Mouse (Mus musculus) liver, adult 2 months (tissue): ENCODE results near the gene Htr6. TPM values are rescaled to one million over a fixed set of nuclear protein-coding genes. Genes with fewer than 3 reads are reported as not detected.
A peak's percentile ranks its signal among the peaks of the same experiment; 100 is the strongest.

ENCODE experiments used
- DNase-seq: peaks from one replicate; pipeline ENCODE4 v3.0.0-alpha.2; 2011; ENCODE audit warnings: low read depth, low spot score; ENCODE audit errors: extremely low read depth
- H3K27ac ChIP-seq: fragments of 200-500 bp; replicated peaks from 2 replicates; pipeline ENCODE4 v1.5.1; 2012; ENCODE audit warnings: low read depth, mild to moderate bottlenecking, control low read depth, inconsistent platforms, low read length; ENCODE audit not compliant: insufficient read depth
- H3K27me3 ChIP-seq: fragments of 200-500 bp; 2 replicates; pipeline ENCODE4 v1.6.1; 2012; ENCODE audit warnings: mild to moderate bottlenecking, moderate library complexity, low read length, inconsistent platforms; ENCODE audit not compliant: control insufficient read depth, insufficient read depth
- H3K36me3 ChIP-seq: fragments of 200-500 bp; 2 replicates; pipeline ENCODE4 v1.6.1; 2012; ENCODE audit warnings: low read length, inconsistent platforms; ENCODE audit not compliant: control insufficient read depth, insufficient read depth
- H3K4me1 ChIP-seq: fragments of 200-500 bp; 2 replicates; pipeline ENCODE4 v1.6.1; 2011; ENCODE audit warnings: low read length; ENCODE audit not compliant: control insufficient read depth, insufficient read depth
- H3K4me3 ChIP-seq: fragments of 200-500 bp; 2 replicates; pipeline ENCODE4 v1.5.1; 2011; ENCODE audit warnings: low read depth, mild to moderate bottlenecking, control low read depth, low read length, moderate library complexity; ENCODE audit not compliant: insufficient read depth
- H3K79me2 ChIP-seq: fragments of 200-500 bp; 2 replicates; pipeline ENCODE4 v1.6.1; 2012; ENCODE audit warnings: inconsistent platforms, mild to moderate bottlenecking, low read length, moderate library complexity; ENCODE audit not compliant: control insufficient read depth, insufficient read depth
- H3K9ac ChIP-seq: fragments of 200-500 bp; 2 replicates; pipeline ENCODE4 v1.6.1; 2012; ENCODE audit warnings: low read depth, mild to moderate bottlenecking, control low read depth, inconsistent platforms, low read length
- CTCF ChIP-seq: fragments of 200-500 bp; IDR thresholded peaks from 2 replicates; pipeline ENCODE4 v1.5.1; 2011; ENCODE audit warnings: low read depth, low read length, control low read depth
- POLR2A ChIP-seq: fragments of 200-500 bp; IDR thresholded peaks from 2 replicates; pipeline ENCODE4 v1.6.1; 2011; ENCODE audit warnings: low read length, control low read depth; ENCODE audit not compliant: insufficient read depth; ENCODE audit errors: extremely low read depth
- WGBS: fragments of 180-500 bp; shearing (Covaris S2); methylation state at CpG from one replicate; pipeline ENCODE4 v1.1.7; 2018; 5-methylcytosine and 5-hydroxymethylcytosine counted together
- polyA plus RNA-seq: library from polyadenylated mRNA; depleted of rRNA; stranded (reverse); fragments of >200 nt; gene quantifications from 2 replicates; pipeline ENCODE4 v1.2.3, GENCODE M21; 2012
- total RNA-seq: library from RNA; depleted of rRNA; stranded (reverse); fragments of >200 nt; gene quantifications from 2 replicates; pipeline ENCODE4 v1.2.3, GENCODE M21; 2014

Gene Htr6
- total and polyA plus RNA-seq, 2 experiments, result not detected

DNA sequence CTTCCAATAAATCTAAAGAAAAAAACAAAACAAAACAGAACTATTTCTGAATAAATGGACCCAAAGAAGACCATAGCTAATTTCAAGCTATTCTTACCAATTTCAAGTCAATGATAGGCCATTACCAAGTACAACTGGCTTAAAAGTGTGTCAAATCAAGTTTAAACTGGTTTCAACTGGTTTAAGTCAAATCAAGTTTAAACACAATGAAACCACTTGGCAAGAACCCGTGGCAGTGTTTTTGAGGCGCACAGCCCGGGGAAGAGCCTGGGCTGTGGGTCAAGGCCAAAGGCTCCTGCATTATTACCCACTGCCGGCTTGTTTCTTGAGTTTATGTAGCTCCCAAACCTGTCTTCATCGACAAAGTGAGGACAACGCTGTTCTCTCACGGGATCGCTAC lies 25.0 kb upstream of the Htr6 start:
- WGBS, result 70% methylated on average over 8 of the region's 8 CpGs
- H3K27me3 ChIP-seq, result no peaks in the 10 kb centered on the region
- peak; percentile 27 for DNase-seq
- H3K4me3 ChIP-seq, result no peak overlapping the region
- H3K27ac ChIP-seq, result no peak overlapping the region
- H3K36me3 ChIP-seq, result peaks cover 12% of the 10 kb centered on the region; the same call in 1 of the 2 replicates
- H3K9ac ChIP-seq, result no peak overlapping the region
- no peaks in the 10 kb centered on the region; the same call in 1 of the 2 replicates for H3K79me2 ChIP-seq
- TF ChIP-seq CTCF (no peak), POLR2A (no peak)
- no peaks in the 10 kb centered on the region for H3K4me1 ChIP-seq

DNA sequence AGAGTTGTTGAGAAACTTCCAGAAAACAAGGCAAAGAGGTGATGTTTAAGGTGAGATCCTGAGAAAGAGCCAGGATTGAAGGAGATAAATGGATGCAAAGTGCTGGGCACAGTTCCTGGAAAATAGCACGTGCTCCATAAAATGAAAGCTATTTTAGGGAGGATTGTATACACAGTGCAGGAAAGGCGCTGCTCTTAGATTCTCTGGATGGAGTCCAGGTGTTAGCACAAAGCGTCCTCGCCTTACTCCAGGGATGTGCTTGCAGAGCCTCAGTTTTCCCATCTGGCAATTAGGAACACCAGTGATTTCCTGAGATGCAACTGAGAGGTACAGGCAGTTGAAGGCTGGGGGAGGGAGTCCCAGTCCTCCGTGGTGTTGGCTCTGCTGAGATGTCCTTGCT lies 20.8 kb upstream of the Htr6 start:
- H3K27ac ChIP-seq, result no peak overlapping the region
- H3K4me3 ChIP-seq, result no peak overlapping the region
- no peaks in the 10 kb centered on the region for H3K4me1 ChIP-seq
- no peak for DNase-seq
- 38% methylated on average over 5 of the region's 5 CpGs for WGBS
- peaks cover 6% of the 10 kb centered on the region for H3K27me3 ChIP-seq
- no peak for TF ChIP-seq POLR2A
- no peak for TF ChIP-seq CTCF
- no peaks in the 10 kb centered on the region for H3K36me3 ChIP-seq
- H3K9ac ChIP-seq, result no peak overlapping the region
- no peaks in the 10 kb centered on the region for H3K79me2 ChIP-seq

- Histone ChIP-seq H3K4me3 (no peak overlapping the region), H3K27me3 (peaks cover 6% of the 10 kb centered on the region), H3K9ac (no peak overlapping the region), H3K79me2 (no peaks in the 10 kb centered on the region), H3K36me3 (no peaks in the 10 kb centered on the region), H3K27ac (no peak overlapping the region), H3K4me1 (no peaks in the 10 kb centered on the region)
- no peak for TF ChIP-seq CTCF
- no peak for TF ChIP-seq POLR2A
- no peak for DNase-seq
- 64% methylated on average over 1 of the region's 1 CpGs for WGBS
Measured at GRCm38 (mm10) chr4:139095406-139095805, 20.0 kb upstream of the Htr6 start.

- TF ChIP-seq CTCF, result no peak
- TF ChIP-seq POLR2A, result no peak
- no peak for DNase-seq
- Histone ChIP-seq H3K9ac (no peak overlapping the region), H3K4me3 (peak overlapping the region; percentile 25; the same call in 1 of the 2 replicates), H3K4me1 (no peaks in the 10 kb centered on the region), H3K36me3 (no peaks in the 10 kb centered on the region), H3K79me2 (no peaks in the 10 kb centered on the region), H3K27ac (no peak overlapping the region), H3K27me3 (peaks cover 6% of the 10 kb centered on the region)
- 45% methylated on average over 13 of the region's 13 CpGs for WGBS
Measured at GRCm38 (mm10) chr4:139093196-139093530, 17.8 kb upstream of the Htr6 start.

DNA sequence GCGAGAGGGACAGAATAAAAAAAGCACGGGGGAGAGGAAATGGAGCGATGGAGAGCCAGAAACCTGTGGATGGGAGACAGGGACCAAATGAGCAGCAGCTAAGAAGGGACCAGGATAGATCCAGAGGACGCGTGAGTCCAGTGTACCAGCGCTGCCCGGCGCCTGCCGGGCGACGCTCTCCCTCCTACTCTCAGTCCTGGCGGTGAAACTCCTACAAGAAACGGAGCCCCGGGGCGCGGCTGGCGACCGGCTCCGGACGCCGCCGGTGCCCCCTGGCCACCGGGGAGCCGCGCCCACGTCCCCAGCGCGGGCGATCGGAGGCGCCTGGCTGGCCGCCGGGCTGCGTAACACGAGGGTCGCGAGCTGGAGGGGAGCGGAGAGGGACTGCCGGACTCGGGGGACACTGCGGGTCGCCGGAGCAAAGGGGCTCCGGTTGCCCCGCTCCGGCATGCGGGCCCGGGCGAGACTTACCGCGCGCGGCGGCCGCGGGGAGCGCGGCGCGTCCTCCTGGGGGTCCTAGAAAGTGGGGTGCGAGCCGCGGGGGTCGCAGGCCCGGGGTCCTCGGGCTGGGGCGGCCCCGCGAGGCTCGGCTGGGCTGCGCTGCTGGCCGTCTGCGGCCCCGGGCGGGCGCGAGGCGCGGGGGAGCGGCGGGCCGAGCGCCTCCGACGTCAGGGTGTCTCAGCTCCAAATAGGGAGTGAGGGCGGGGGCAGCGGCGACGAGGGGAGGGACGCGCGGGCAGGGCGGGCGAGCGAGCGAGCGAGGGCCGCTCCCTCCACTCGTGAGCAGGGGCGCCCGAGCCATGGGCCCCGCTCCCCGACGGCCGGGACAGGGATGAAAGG lies 17.2 kb upstream of the Htr6 start, which contains the start of gene Nbl1:
Gene Nbl1 (minus strand): TSS at position 638 of the 840 bp plus-strand sequence.
- Histone ChIP-seq H3K27ac (no peak within 1 kb of the TSS), H3K36me3 (no peaks in the 10 kb centered on the region), H3K4me3 (peak within 1 kb of the TSS; percentile 42; the same call in 1 of the 2 replicates), H3K27me3 (peaks cover 6% of the 10 kb centered on the region), H3K4me1 (no peaks in the 10 kb centered on the region), H3K79me2 (no peaks in the 10 kb centered on the region), H3K9ac (peak within 1 kb of the TSS; percentile 45)
- WGBS, result 2% methylated on average over 104 of the region's 105 CpGs
- no peak for DNase-seq
- no peak for TF ChIP-seq CTCF
- TF ChIP-seq POLR2A, result no peak
